Mouse (Mus musculus): ENCODE data around the gene Hist1h3e.
"Not testable (repeated sequence)": the region's sequence is repeated elsewhere in the genome, so short reads cannot be mapped to it uniquely, and the experiment has no call there.

Hist1h3e gene

DNA sequence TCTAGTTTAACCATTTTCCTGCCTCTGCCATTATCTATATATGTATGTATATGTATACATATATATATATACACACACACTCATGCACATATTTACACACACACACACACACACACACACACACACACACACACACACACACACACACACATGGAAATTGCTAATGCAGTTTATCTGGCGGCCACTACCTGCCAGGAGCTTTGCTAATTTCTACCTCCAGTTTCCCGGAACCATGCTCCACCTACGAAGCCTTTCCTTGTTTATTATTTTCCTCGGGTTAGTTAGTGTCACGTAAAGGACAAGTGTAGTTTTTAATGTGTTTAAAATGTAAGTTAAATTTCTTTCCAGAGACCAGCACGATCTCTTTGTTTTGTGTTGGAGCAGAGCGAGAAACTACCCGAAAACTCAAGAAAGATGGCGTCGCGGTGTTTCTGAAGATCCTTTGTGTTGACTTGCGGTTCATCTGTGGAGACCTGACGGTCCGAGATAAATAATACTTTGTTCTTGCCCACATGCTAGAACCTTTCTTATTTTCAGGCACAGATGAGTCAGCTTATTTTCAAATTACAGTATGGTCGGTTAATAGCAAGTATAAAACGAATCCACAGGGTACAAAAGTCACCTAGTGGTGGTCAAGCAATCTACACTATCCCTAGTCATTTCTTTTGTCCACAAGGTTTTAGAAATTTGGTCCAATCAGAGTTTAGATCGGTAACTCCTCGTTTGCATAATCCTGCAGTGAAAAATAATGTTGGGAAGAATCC is 712 bp upstream of the Hist1h3e start:
- DNase-seq (ENCODE audit: low read depth, low spot score), result peak; percentile 85

DNA sequence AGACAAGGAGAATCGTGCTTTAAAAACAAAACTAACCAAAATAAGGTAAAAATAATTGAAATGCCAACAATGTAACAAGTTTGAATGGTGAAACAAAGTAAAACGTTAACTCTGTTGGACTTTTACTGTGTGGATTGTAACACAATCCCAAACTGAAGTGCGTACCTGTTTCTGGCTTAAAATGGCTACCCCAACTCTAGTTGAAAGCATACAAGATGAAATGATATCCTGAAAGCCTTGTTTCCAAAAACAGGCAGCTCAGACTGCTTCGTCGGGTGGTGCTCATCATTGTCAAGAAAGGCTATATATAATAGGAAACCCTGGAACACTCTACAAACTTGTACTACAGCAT is 662 bp downstream of the Hist1h3e start:
- DNase-seq (ENCODE audit: low read depth, low spot score), result not testable (repeated sequence)

DNA sequence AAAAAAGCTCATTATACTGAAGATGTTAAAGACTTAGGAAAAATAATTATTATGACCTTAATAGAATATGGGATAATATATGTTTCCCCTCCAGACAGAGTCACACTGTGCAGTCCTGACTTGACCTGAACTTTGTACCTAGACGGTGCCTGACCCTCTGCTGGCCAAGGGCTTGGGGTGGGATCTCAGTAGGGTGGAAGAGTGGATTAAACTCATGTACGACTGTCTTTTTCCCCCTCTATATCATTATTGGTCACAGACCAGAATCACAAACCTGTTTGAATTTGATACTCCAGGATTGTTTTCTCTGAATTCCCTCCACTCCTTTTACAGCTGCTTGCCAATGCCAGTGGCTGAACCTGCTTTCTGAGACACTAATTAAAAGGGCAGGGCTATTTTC is 1.5 kb downstream of the Hist1h3e start:
- not testable (repeated sequence) for DNase-seq (ENCODE audit: low read depth, low spot score)

DNA sequence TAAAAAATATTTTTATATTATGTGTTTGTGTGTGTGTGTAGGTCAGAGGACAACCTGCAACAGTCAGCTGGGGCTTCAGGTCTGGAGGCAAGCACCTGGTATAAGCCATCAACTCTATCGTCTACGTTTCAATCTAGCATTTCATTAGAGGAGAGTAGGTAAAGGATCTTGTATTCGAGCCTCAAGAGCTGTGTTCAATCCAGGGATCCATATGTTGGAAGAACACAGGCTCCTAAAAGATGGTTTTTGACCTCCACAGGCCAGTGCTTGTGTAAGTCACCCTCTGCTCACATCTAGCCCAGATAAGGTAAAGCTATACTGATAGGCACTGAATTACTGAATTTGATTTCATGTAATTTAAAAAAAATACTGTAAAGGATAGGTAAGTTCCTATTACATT is 5.3 kb downstream of the Hist1h3e start:
- DNase-seq (ENCODE audit: low read depth, low spot score), result no peak

DNA sequence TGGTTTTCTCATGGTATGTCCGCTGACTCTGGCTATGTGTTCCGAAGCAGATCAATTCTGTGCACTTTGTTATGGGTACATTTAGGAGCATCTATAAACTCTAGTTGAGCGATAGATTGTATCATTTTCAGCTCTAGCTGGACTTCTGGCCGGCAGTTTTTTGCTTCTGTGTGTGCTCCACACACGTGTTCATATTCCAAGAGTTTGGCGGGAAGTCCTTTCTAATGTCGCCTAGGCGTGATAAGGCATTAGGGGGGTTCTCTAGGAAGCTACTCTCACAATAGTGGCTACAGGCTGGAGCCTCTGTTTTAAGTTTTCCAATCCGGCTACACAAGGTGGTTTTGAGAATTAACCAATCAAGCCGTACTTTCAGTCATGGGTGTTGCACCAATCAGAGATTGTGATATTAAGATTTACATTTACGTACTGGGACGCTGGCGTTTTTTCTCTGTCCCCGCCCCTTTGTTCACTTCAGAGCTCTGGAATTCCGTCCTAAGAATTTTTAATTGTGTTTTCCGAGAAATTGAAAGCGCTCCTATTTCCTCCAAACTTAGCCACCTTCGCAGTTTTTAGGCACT is 6.2 kb downstream of the Hist1h3e start:
- peak; percentile 96 for DNase-seq (ENCODE audit: low read depth, low spot score)

DNA sequence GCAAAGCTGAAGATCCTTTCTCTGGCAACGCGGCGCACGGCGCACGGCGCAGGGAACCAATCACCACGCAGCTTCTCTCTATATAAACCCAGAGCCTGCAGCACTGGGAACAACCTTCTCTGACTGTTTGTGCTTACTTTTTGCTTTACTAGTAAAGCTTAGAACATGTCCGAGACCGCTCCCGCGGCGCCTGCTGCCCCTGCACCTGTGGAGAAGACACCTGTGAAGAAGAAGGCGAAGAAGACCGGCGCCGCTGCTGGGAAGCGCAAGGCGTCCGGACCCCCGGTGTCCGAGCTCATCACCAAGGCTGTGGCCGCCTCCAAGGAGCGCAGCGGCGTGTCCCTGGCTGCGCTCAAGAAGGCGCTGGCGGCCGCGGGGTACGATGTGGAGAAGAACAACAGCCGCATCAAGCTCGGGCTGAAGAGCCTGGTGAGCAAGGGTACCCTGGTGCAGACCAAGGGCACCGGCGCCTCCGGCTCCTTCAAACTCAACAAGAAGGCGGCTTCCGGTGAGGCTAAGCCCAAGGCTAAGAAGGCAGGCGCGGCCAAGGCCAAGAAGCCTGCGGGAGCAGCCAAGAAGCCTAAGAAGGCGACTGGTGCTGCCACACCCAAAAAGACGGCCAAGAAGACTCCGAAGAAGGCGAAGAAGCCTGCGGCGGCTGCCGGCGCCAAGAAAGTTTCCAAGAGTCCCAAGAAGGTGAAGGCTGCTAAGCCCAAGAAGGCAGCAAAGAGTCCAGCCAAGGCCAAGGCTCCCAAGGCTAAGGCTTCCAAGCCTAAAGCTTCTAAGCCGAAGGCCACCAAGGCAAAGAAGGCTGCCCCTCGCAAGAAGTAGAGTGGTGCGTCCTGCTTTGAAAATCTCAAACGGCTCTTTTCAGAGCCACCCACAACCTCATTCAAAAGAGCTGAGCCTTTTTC is 7.0 kb downstream of the Hist1h3e start:
- no peak for DNase-seq (ENCODE audit: low read depth, low spot score)

DNA sequence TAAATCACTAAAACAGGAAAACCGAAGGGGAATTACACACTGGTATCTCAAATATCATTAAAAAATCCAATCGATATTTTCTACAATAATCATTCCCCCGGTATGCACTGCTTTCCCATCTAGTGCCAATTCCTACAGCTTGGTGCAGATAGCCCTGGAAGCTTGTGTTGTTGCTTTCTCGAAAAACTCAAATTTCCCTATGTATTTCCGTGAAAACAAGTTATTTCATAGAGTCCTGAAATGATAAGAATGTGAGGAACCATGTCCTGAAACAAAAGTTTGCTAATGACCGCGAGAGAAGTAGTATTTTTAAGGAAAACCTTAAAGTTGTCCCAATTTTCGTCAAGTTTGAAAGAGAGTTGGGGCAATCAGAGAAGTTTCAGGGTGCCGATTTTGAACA is 7.8 kb downstream of the Hist1h3e start:
- no peak for DNase-seq (ENCODE audit: low read depth, low spot score)

DNA sequence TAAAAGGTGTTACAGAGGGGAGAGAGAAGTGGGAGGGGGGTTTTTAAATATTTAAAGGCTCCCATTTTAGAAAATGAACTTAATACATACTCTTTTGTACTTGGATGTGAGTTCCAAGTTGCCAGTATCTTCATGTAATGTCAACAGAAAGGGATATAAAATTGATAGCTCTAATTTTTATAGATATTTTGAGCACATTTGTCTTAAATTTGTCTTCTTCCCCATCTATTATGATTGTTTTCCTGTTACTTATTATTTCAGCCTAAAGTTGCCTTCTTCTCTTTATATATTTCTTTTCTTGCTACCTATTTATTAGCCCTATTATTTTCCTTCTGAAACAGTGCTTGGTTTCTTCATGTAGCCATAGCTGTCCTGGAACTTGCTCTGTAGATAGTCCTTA is 9.2 kb downstream of the Hist1h3e start, which contains the start of gene Hist1h1d:
Hist1h1d (plus strand) TSS at position 301 of the 400 bp plus-strand sequence.
- no peak for DNase-seq (ENCODE audit: low read depth, low spot score)

DNA sequence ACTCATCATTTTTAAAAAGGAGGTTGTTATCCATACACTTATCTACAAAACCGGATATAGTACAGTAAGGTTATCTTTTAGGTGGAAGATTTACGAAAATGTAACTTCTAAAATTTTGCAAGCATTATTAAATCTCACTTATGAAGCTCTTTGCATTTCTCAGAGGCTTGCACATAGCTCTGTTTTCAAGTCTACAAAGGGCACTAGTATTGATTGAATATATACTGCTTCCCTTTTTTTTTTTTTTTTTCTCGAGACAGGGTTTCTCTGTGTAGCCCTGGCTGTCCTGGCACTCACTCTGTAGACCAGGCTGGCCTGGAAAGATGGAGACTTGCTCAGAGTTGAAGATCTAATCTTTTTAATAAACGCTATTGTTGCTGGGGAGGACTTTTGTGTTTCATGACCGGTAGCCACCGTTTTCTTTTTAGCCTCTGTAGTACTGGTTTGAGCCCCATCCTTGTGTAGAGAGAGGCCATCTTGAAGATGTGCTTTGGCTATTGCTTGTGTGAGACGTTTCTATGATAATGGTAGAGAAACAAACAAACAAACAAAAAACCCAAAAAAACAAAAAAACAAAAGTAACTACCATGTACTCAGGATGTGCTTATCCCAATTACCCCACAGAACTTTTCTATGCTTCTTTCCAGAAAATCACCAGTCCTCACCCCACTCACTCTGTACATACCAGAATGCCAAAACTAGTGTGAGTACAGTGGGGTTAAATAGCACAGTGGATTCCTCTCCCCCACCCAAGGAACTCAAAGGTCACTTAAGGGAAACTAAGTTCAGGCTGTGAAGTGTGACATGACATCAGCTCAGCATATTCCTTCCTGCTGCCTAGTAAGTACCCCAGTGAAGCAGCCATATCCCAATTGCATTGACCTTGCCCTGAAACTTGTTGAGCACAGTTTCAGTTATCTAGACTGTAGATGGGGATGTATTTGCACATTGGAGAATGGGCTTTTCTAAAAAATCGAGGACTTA is 9.9 kb downstream of the Hist1h3e start:
- DNase-seq (ENCODE audit: low read depth, low spot score), result no peak

DNA sequence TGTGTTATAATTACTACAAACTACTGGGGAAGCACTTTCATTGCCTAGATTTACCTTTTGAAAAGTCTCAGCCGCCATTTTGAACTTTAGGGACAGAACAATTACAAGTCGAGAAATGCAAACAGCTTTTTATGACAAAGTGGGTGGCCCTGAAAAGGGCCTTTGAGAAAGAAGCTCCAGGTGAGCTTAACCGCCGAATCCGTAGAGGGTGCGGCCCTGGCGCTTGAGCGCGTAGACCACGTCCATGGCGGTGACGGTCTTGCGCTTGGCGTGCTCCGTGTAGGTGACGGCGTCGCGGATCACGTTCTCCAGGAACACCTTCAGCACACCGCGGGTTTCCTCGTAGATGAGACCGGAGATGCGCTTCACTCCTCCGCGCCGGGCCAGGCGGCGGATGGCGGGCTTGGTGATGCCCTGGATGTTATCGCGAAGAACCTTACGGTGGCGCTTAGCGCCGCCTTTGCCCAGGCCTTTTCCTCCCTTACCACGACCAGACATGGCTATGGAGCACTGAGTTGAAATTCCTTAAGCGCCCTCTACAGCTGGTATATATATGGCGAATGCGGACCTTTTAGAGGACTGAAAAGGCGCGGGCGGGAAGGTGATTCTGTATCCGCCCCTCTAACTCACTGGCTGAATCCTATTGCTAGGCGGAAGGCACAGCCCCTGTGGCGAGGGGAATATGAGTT is 10.9 kb downstream of the Hist1h3e start, which contains the start of gene Hist1h4f:
Hist1h4f (minus strand) TSS at position 503 of the 689 bp plus-strand sequence.
- DNase-seq (ENCODE audit: low read depth, low spot score), result peak; percentile 98

DNA sequence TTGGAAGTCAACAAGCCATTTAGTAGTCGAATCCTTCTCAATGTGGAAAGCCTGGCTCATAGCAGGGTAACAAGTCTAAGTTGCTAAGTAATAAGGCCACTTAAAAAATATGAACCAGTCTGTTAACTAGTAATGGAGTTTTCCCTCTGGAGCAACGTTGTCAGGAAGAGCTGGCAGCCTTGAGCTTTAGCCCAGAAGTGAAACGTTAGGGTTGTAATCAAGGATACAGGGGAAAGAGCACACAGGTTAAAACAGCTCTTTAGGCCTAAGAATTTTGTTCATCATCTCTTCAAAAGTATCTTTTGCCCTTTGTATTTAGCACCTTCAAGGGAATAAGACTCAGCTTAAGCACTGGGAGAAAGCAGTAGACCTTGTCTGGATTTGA is 11.4 kb downstream of the Hist1h3e start:
- no peak for DNase-seq (ENCODE audit: low read depth, low spot score)

DNA sequence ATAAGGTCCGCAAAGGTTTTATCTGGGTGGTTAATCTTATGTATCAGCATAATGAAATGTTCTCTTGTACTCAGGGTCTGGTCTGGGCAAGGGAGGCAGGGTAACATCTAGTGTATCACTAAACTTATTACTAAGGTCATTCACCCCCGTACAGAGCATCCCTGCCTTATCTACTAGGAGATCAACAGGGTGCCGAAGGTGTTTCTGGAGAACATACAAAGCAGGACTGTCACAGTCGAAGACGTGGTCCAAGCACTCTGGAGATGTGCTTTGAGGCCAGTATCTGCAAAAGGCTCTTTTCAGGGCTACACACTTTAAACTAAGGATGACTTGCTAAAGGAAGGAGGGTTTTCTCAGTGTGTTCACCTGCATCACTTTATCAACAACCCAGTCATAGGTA is 15.5 kb downstream of the Hist1h3e start:
- DNase-seq (ENCODE audit: low read depth, low spot score), result no peak

DNA sequence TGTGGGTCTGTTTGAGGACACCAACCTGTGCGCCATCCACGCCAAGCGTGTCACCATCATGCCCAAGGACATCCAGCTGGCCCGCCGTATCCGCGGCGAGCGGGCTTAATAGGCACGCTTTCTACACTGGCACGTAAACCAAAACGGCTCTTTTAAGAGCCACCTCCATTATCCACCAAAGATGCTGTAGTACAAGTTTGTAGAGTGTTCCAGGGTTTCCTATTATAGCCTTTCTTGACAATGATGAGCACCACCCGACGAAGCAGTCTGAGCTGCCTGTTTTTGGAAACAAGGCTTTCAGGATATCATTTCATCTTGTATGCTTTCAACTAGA is 17.4 kb downstream of the Hist1h3e start:
- not testable (repeated sequence) for DNase-seq (ENCODE audit: low read depth, low spot score)

DNA sequence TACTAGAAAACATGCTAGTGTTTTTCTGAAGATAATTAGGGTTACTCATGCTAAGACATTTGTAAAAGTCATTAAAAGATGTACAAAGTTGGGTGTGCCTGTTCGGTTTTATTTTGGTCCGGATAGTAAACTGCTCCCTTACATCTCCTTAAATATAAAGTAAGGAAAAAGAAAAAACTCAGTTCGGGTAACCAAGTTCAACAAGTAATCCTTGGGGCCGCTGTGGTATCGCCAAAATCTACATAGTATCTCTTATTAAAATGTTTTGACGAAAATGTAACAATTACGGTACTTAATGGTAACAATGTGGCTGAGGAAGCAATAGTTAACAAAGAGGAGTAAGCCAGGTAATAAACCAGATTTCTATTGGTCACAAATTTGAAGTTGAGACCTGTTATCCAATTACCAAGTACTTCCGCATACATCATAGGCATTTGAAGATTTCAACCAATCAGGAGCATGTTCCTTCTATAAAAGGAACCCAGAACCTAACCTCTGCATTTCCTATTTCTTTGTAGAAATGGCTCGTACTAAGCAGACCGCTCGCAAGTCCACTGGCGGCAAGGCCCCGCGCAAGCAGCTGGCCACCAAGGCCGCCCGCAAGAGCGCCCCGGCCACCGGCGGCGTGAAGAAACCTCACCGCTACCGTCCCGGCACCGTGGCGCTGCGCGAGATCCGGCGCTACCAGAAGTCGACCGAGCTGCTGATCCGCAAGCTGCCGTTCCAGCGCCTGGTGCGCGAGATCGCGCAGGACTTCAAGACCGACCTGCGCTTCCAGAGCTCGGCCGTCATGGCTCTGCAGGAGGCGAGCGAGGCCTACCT is 18.0 kb downstream of the Hist1h3e start, which contains the start of gene Hist1h3f:
Hist1h3f (plus strand) TSS at position 88 of the 822 bp plus-strand sequence.
- peak; percentile 98 for DNase-seq (ENCODE audit: low read depth, low spot score)

DNA sequence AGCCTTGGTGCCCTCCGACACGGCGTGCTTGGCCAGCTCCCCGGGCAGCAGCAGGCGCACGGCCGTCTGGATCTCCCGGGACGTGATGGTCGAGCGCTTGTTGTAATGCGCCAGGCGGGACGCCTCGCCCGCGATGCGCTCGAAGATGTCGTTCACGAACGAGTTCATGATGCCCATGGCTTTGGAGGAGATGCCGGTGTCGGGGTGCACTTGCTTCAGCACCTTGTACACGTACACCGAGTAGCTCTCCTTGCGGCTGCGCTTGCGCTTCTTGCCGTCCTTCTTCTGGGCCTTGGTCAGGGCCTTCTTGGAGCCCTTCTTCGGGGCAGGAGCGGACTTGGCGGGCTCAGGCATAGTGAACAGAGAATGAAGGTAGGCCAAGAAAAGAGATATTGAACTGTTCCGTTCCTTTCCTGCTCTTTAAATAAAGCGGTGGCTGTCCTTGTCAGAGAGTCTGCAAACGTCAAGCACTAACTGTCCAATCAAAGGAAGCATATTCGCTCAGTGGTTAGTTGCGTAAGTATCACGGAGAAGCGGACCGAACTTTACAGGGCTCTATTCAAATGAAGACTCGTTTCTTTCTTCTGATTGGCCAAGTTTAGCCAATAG is 19.1 kb downstream of the Hist1h3e start, which contains the start of gene Hist1h2bh:
Hist1h2bh (minus strand) TSS at position 394 of the 609 bp plus-strand sequence.
- peak; percentile 98 for DNase-seq (ENCODE audit: low read depth, low spot score)

DNA sequence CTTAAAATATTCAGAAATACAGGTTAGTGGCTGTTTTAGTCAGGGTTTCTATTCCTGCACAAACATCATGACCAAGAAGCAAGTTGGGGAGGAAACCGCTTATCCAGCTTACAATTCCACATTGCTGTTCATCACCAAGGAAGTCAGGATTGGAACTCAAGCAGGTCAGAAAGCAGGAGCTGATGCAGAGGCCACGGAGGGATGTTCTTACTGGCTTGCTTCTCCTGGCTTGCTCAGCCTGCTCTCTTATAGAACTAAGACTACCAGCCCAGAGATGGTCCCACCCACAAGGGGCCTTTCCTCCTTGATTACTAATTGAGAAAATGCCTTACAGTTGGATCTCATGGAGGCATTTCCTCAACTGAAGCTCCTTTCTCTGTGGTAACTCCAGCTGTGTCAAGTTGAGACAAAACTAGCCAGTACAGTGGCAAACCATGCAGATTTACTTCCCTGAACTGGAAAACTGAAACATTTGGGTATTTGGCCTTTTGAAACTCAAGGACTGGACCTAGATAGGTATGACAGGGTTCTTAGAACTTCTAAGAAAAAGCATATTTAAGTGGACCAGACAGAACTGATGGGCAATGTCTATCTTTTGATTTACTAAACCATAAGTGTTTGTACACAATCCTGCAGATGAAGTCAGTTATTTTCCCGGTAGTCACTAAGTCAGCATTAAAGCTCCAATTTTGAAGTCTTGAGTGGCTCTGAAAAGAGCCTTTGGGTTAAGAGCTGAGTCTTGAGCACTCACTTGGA is 19.8 kb downstream of the Hist1h3e start:
- not testable (repeated sequence) for DNase-seq (ENCODE audit: low read depth, low spot score)

DNA sequence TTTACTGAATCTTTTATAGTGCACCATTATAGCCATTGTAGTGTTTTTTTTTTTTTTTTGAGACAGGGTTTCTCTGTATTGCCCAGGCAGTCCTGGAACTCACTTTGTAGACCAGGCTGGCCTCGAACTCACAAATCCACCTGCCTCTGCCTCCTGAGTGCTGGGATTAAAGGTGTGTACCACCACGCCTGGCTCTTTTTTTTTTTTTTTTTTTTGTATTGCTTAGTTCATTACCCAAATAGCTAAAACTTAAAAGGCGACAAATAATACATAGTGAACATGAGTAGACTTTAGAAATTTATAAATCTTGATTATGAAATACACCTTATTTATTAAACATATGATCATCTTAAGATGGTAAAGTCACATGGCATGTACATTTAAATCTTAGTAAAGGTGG is 20.7 kb downstream of the Hist1h3e start:
- DNase-seq (ENCODE audit: low read depth, low spot score), result no peak

DNA sequence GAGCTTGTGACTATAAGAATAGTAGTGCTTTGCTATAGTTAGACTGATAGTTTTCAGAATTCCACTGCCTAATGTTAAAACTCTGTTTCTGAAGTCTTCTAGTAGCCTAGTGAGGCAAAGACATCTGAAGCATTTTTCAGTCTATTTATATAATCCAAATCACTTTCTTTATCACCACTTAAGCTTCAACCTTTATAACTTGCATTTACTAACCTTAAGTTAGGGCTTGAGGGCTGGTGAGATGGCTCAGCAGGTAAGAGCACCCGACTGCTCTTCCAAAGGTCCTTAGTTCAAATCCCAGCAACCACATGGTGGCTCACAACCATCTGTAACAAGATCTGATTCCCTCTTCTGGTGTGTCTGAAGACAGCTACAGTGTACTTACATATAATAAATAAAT is 22.3 kb downstream of the Hist1h3e start:
- not testable (repeated sequence) for DNase-seq (ENCODE audit: low read depth, low spot score)
